Mouse (Mus musculus): Measurements from ENCODE around the gene Pth1r.
"Not testable (repeated sequence)": the region's sequence is repeated elsewhere in the genome, so short reads cannot be mapped to it uniquely, and the experiment has no call there.

Pth1r gene

DNA sequence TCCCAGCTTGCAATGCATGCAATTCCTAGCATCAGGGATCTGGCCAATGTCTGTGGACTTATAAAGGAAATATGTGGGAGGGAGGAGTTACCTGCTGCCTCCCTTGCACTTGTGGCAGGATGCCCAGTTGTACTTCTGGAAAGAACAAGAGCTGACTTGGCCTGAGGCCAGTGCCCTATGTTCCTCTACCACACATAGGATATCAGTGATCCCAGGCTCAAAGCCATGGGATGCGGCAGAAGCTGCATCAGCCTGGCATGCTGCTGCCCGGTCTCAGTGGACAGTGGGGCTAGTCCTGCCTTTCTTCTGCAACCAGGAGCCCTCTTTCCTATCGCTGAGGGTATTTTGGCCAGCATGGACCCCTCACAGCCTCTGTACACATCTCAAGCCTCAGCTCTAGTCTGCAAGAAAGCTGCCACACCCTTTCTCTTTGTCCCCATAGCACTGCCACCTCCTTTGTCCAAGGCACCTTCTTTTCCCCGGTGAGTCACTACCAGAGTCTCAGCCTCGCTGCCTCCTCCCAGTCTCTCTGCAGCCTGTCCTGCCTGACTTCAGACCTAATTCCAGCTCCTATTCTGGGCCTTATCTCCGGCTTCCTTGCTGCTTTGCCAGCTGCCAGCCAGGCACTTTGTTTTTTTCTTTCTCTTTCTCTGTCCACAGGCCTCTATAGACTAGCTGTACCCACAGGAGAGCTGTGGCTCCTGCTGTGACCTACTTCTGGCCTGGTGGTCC lies 62.7 kb downstream of the Pth1r start:
- peak; percentile 68 to 75 for DNase-seq (ENCODE audit: low spot score in 2 of 2)

DNA sequence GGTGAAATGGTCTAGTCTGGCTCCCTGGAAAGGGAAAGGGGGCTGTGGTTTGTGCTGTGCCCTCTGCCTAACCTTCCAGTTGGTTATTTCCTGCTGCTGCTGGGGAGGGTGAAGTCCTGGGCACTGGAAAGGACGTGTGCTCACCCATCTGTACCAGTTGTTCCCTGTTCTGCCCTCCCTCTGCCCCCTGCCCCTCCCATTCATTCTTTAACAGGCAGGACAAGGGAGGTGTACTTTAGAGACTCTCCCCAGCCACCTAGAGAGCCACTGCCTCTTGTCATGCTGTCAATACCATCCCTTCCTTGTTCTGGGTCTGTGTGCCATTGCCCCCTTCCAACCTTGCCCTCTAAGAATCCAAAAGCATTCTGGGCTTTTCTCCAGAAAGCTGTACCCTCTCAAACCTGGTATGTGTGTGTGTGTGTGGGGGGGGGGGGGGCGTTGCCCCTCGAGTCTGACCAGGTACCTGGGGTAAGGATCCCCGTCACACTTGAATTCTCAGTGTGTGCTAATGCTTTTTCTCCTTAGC lies 63.3 kb downstream of the Pth1r start:
- DNase-seq (ENCODE audit: low spot score in 2 of 2) = no peak

DNA sequence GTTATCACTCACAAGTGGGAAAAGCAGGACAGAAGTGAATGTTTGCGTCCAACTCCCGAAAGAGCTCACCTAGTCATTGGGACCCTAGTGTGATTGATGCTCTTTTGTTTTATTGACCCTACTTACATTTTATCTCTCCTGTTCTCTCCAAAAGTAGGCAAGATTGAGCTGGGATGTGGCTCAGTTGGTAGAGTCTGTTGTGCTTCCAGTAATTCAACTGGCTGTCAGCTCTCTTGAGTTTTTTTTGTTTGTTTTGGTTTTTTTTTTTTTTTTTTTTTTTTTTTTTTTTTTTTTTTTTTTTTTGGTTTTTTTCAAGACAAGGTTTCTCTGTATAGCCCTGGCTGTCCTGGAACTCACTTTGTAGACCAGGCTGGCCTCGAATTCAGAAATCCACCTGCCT lies 64.2 kb downstream of the Pth1r start:
- not testable (repeated sequence) for DNase-seq (ENCODE audit: low spot score in 2 of 2)

DNA sequence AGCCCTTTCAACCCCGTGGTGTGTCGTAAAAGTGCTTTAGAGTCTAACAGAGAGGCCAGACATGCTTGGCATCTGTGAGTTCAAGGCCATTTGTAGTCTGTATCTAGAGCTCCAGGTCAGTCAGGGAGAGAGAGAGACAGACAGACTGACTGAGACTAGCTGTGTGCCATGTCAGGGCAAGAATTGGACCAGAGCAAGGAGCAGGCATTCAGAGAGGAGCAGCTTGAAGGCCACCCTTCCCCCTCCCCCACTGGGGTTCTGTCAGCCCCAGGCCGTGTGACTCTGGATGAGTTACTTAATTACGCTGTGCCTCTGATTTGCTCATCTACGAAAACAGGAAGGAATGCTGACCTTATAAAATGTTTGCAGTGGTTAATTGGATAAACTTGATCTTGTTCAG lies 64.7 kb downstream of the Pth1r start:
- no peak for DNase-seq (ENCODE audit: low spot score in 2 of 2)

DNA sequence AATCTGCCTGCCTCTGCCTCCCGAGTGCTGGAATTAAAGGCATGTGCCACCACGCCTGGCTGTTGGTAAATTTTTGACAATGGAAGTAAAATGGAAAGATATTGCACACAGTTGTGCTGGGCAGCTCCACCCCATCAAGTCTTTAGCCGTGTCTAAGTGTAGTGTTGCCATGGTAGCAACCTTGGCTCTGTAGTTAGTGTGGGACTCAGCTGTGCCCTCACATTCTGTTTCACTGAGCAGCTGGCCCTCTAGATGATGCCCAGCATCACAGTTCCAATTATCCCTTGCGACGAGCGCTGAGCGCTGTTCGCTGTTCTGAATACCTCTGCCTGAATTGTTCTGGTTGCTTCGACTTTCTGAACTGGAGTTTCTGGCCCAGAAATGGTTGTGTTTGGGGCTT lies 65.1 kb downstream of the Pth1r start:
- no peak for DNase-seq (ENCODE audit: low spot score in 2 of 2)

DNA sequence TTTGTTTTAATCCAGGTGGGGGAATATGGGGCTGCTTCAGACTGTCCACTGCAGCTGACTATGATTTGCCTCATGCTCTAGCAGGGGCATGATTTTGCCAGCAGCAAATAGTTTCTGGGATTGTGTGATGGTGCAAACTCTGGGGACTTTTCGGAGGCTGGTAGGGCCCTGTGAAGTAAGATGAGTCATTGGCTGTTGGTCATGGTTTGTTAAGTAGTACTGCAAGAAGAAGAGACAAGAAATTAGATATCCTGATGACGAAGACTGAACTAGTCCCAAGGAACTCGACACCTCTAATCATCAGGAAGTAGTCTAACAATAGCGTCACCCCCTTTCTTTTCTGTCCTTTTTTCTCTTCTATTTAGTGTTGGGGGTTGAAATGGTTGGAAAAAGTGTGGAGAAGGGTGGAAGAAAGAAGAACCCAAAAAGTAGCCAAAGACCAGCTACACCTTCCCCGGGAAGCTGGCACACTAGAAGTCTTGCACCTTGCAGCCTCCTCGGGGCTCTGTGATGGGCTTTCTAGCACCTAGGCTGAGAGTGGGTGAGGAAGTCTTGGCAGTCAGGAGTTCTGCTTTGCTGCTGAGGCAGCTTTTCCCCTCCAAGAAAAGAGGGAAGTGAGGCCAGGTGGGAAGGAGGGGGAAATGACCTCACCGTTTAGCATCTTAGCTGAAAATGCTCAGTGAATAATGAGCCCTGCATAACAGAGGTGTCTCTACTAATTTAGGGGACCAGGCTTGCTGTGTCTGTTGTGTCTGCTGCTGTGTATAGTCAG lies 66.0 kb downstream of the Pth1r start:
- DNase-seq (ENCODE audit: low spot score in 2 of 2) = no peak

DNA sequence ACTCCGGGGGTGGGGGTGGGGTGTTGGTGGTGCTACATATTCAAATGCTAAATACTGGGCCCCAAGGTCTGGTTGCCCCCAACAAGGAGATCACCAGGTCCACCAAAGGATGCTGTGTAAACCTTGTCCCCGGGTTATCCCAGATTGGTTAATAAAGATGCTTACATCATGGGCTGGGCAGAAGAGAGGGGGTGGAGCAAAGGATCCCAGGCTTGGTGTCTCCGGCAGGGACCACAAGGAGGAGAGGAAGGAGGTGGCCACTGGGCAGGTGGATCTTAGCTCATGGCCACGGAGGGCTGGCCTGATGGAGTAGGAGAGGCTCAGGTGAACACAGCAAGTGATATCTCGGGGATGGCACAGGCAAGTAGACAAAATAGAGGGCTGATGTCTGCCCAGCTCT lies 68.1 kb downstream of the Pth1r start:
- no peak for DNase-seq (ENCODE audit: low spot score in 2 of 2)

DNA sequence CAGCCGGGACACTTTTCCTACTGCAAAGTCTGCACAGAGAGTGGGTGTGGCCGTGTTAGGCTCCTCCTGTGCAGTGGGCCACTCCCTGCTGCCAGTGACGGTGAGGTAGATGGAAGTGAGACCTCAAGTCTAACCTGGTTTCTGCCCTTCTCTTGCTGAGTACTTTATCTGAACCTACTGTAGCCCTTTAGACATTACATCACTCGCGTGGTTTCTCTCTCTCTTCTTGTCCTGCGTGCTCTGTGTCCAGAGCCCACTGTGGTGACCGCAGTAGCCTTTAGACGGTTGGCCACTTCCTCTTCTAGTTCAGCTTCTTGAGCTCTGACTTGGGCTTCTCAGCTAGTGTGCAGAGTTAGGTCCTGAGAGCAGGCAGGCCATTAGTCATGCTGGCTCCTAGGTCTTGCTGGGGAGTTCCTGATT lies 70.4 kb downstream of the Pth1r start:
- no peak for DNase-seq (ENCODE audit: low spot score in 2 of 2)

DNA sequence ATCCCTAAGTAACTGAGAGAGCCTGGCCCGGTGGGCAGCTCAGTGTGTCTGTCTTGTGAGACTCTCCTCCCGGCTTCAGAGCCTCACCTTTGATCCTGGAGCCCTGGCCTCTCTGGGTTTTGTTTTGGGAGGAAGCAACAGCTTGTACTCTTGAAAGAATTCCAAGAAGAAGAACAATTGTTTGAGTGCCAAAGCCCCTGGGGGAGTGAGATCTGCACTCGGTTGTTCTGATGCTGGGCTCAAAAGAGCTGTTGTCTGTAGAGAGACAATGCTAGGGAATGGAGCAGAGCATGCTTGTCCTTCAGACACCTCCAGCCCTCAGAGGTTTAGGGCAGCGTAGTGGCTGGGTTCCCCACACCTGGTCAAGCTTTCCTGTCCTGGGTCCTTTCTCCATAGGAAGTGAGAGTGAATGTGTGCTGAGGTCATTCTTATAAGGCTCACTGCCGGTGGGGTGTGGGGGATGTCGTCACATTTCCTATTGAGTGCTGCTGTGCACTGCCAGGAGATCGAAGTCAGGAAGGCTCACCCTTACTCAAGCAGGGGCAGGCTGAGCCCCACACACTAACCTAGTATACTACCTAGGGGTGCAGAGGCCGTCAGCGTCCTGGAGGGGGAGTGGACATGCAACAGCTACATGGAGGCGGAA lies 73.7 kb downstream of the Pth1r start:
- no peak for DNase-seq (ENCODE audit: low spot score in 2 of 2)

DNA sequence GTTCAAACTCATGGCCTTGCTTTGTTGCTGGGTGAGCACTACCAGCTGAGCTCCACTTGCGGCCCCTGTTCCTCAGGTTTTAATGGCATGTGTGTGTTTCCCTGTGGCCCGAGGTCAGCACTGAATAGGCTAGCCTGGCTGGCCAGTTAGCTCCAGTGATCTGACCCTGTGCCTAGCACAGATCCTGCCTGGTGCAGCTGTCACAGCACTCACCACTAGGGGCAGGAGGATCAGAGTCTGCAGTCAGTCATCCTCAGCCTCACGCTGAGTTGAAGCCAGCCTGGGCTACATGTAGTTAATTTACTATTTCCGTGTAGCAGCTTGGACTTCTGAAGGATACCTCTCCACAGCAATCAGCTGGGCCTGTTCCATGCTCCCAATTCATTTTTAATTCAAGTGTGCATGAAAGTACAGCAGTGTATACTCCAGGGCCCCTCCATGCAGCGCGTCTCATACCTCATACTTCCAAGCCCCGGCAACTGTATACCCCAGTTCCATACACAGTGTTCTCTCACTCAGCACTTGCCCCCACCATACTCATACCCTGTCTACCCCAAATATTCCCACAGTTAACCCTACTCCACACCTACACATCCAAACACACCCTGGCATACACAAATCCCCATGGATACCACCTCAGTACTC lies 74.4 kb downstream of the Pth1r start:
- DNase-seq (ENCODE audit: low spot score in 2 of 2) = no peak
